Mouse (Mus musculus) left cerebral cortex, postnatal 10 days (tissue): ENCODE data around the gene Olfr113. TPM values are rescaled to one million over a fixed set of nuclear protein-coding genes. Genes with fewer than 3 reads are reported as not detected.
"Not testable (repeated sequence)": the region's sequence is repeated elsewhere in the genome, so short reads cannot be mapped to it uniquely, and the experiment has no call there.

Experiments
- DNase-seq, 2 experiments: peaks; one replicate each; pipeline ENCODE4 v3.0.0; 2021 to 2022; ENCODE audit warnings: low spot score in 2 of 2, mixed read lengths in 1 of 2; ENCODE audit errors: extremely low spot score in 1 of 2
- intact Hi-C: fragments of 180-260 bp; cut with DNase I; formaldehyde crosslinking; loops from one replicate; pipeline ENCODE4 v1.15.1; 2025
- total RNA-seq, 2 experiments: library from RNA; stranded (reverse); gene quantifications; 2 replicates each; pipeline ENCODE4 v1.2.3; 2021

Gene Olfr113
- not detected for total RNA-seq

GRCm38 (mm10) chr17:37577563-37577962, at the start of gene Olfr113:
Gene Olfr113, minus strand, starts transcription at chr17:37577663.
- intact Hi-C loops, result no loop called here
- DNase-seq, result no peak

- intact Hi-C loops, result no loop called here
- no peak for DNase-seq
Measured at GRCm38 (mm10) chr17:37627009-37627408, 49.5 kb upstream of the Olfr113 start, which contains the start of the genes Olfr115 and Olfr116. Gene Olfr115, minus strand, starts transcription at chr17:37627109. Gene Olfr116, minus strand, starts transcription at chr17:37627199.

- intact Hi-C loops, result no loop called here
- no peak for DNase-seq
Measured at GRCm38 (mm10) chr17:37592643-37593042, 15.2 kb upstream of the Olfr113 start, which contains the start of gene Olfr114. Gene Olfr114, minus strand, starts transcription at chr17:37592743.

- no peak for DNase-seq
- intact Hi-C loops, result no loop called here
Measured at GRCm38 (mm10) chr17:37569351-37569750, 8.1 kb downstream of the Olfr113 start, which contains the start of gene Olfr112. Gene Olfr112, minus strand, starts transcription at chr17:37569451.

- DNase-seq, result no peak
- intact Hi-C loops, result no loop called here
Measured at GRCm38 (mm10) chr17:37558913-37559615, 18.4 kb downstream of the Olfr113 start.

GRCm38 (mm10) chr17:37543800-37544435, 33.5 kb downstream of the Olfr113 start:
- DNase-seq, result no peak
- intact Hi-C loops, result no loop called here

- DNase-seq, result no peak
- intact Hi-C loops, result no loop called here
Measured at GRCm38 (mm10) chr17:37541454-37542119, 35.9 kb downstream of the Olfr113 start.

GRCm38 (mm10) chr17:37538416-37538815, 39.0 kb downstream of the Olfr113 start:
- not testable (repeated sequence) for DNase-seq

GRCm38 (mm10) chr17:37535173-37535572, 42.3 kb downstream of the Olfr113 start:
- intact Hi-C loops, result no loop called here
- no peak for DNase-seq

More at GRCm38 (mm10) chr17:37538416-37538815, 39.0 kb downstream of the Olfr113 start:
- intact Hi-C loops, result not testable (repeated sequence)

GRCm38 (mm10) chr17:37525427-37525826, 52.0 kb downstream of the Olfr113 start:
- intact Hi-C loops, DNase-seq: not testable (repeated sequence)

- DNase-seq, intact Hi-C loops: not testable (repeated sequence)
Measured at GRCm38 (mm10) chr17:37524612-37525011, 52.9 kb downstream of the Olfr113 start.

Other genes starting within 250 kb of the Olfr113 start
- not detected for gene Olfr103, start 238.0 kb downstream of the Olfr113 start, total RNA-seq
- gene Olfr104-ps, start 218.1 kb downstream of the Olfr113 start, total RNA-seq, result not detected
- gene Olfr105-ps, start 198.6 kb downstream of the Olfr113 start, total RNA-seq, result not detected
- gene Olfr106-ps, start 187.3 kb downstream of the Olfr113 start, total RNA-seq, result not detected
- gene Olfr107, start 178.4 kb downstream of the Olfr113 start, total RNA-seq, result under 1 TPM in 1 of 2 experiments, not detected in 1; 0.11 TPM
- not detected for gene Olfr108, start 132.2 kb downstream of the Olfr113 start, total RNA-seq
- gene Olfr109, start 118.7 kb downstream of the Olfr113 start, total RNA-seq, result not detected
- gene H2-M2, start 94.1 kb downstream of the Olfr113 start, total RNA-seq, result not detected
- gene Olfr110, start 85.2 kb downstream of the Olfr113 start, total RNA-seq, result not detected
- not detected for gene Olfr111, start 69.6 kb downstream of the Olfr113 start, total RNA-seq
- not detected for gene Olfr112, start 8.2 kb downstream of the Olfr113 start, total RNA-seq
- not detected for gene Olfr114, start 15.1 kb upstream of the Olfr113 start, total RNA-seq
- not detected for gene Olfr115, start 49.4 kb upstream of the Olfr113 start, total RNA-seq
- gene Olfr116, start 49.5 kb upstream of the Olfr113 start, total RNA-seq, result not detected
- gene Olfr117, start 86.1 kb upstream of the Olfr113 start, total RNA-seq, result not detected
- gene Olfr118, start 89.3 kb upstream of the Olfr113 start, total RNA-seq, result not detected
- gene Olfr119, start 118.9 kb upstream of the Olfr113 start, total RNA-seq, result not detected
- not detected for gene Olfr120, start 144.1 kb upstream of the Olfr113 start, total RNA-seq
- not detected for gene Olfr121, start 171.2 kb upstream of the Olfr113 start, total RNA-seq
- gene Olfr122, start 190.9 kb upstream of the Olfr113 start, total RNA-seq, result not detected
- gene Olfr123, start 215.9 kb upstream of the Olfr113 start, total RNA-seq, result not detected
- not detected for gene Olfr124, start 222.2 kb upstream of the Olfr113 start, total RNA-seq